In the genomic region with DNA sequence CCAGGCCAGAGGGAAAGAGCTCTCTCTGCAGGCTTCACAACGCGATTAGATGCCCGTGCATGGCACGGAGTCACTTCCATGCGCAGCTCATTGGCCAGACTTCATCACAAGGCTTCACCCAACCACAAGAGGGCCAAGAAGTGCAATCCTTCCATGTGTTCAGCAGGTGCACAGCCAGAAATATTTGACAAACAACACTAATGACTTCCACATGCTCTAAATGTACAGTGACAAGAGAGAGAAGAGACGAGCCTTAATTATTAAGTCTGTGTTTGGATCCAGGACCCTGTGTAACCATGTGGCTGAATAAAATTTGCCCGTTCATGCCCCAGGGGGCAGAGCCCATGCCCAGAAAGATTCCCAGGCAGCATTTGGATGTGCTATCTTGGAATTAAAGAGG, we compare ENCODE assay signal across 13 mouse cellular contexts. TPM values are rescaled to one million over a fixed set of nuclear protein-coding genes. Genes with fewer than 3 reads are reported as not detected.
DNase-seq lines count a peak whose midpoint lies in the region; ATAC-seq and TF ChIP-seq lines count a peak whose summit lies in the region.
"Had no signal": no experiment of that assay in that cellular context is flagged by ENCODE, and none has a peak within 500 bp of the region (broad histone marks: within the 10 kb centered on the region; RNA-seq: fewer than 3 reads in every experiment).

No protein-coding gene starts in this region.

- no peak overlapping the region for H3K4me3 ChIP-seq in hindbrain, embryonic 13.5 days
- H3K4me3 ChIP-seq in hindbrain, embryonic 10.5 days: no peak overlapping the region
- H3K4me3 ChIP-seq in midbrain, embryonic 10.5 days: no peak overlapping the region
- H3K4me3 ChIP-seq in midbrain, embryonic 11.5 days (ENCODE audit: low read depth, low read length): no peak overlapping the region
- H3K4me3 ChIP-seq in forebrain, postnatal 0 days (ENCODE audit: low read depth, low read length): no peak overlapping the region
- H3K4me3 ChIP-seq: heart, embryonic 15.5 days; kidney, embryonic 15.5 days; limb, embryonic 13.5 days had no signal

- H3K9ac ChIP-seq in hindbrain, embryonic 13.5 days: no peak overlapping the region
- H3K9ac ChIP-seq in midbrain, embryonic 11.5 days (ENCODE audit: low read length): no peak overlapping the region
- no peak overlapping the region for H3K9ac ChIP-seq in forebrain, postnatal 0 days
- H3K9ac ChIP-seq: heart, embryonic 15.5 days; kidney, embryonic 15.5 days; limb, embryonic 13.5 days had no signal

- H3K27me3 ChIP-seq in hindbrain, embryonic 13.5 days: peaks cover 13% of the 10 kb centered on the region
- H3K27me3 ChIP-seq in hindbrain, embryonic 10.5 days (ENCODE audit: insufficient read depth, poor library complexity, severe bottlenecking): peaks cover 11% of the 10 kb centered on the region; the same call in 1 of the 2 replicates
- no peaks in the 10 kb centered on the region; the same call in 1 of the 2 replicates for H3K27me3 ChIP-seq in midbrain, embryonic 10.5 days (ENCODE audit: low read depth, poor library complexity, severe bottlenecking)
- no peaks in the 10 kb centered on the region for H3K27me3 ChIP-seq in midbrain, embryonic 11.5 days (ENCODE audit: control insufficient read depth, insufficient read depth, low read length)
- H3K27me3 ChIP-seq in forebrain, postnatal 0 days (ENCODE audit: insufficient read depth, low read length): no peaks in the 10 kb centered on the region

- peak; percentile 60 for TF ChIP-seq CTCF in forebrain, postnatal 0 days (IDR thresholded peaks at IDR 0.05; ENCODE audit: low read depth)

- DNase-seq in hindbrain, embryonic 10.5 days (ENCODE audit: low spot score): no peak
- no peak for DNase-seq in midbrain, embryonic 10.5 days (ENCODE audit: low spot score)
- DNase-seq in midbrain, embryonic 11.5 days (ENCODE audit: low spot score, missing footprints): no peak
- DNase-seq in forebrain, postnatal 0 days: peak; percentile 73
- no peak for DNase-seq in ovary, adult 18-20 months (ENCODE audit: low spot score)
- DNase-seq: thymus, postnatal 14 days had no signal

- peak; percentile 36; the same call in 1 of the 2 replicates for ATAC-seq in hindbrain, embryonic 13.5 days (ENCODE audit: low FRiP score)
- no peak for ATAC-seq in midbrain, embryonic 11.5 days (ENCODE audit: low FRiP score)
- ATAC-seq in forebrain, postnatal 0 days: peak; percentile 90
- no peak for ATAC-seq in megakaryocyte-erythroid progenitor cell, adult 5-6 weeks (replicated peaks; ENCODE audit: low FRiP score, low TSS enrichment, poor library complexity, severe bottlenecking)

- no peak overlapping the region; the same call in 1 of the 2 replicates for H3K27ac ChIP-seq in hindbrain, embryonic 13.5 days
- no peak overlapping the region for H3K27ac ChIP-seq in hindbrain, embryonic 10.5 days
- H3K27ac ChIP-seq in midbrain, embryonic 10.5 days (replicated peaks): peak overlapping the region; percentile 55
- no peak overlapping the region for H3K27ac ChIP-seq in midbrain, embryonic 11.5 days (ENCODE audit: low read depth, low read length)
- H3K27ac ChIP-seq in forebrain, postnatal 0 days (ENCODE audit: low read depth, low read length): peak overlapping the region; percentile 62
- H3K27ac ChIP-seq: heart, embryonic 15.5 days; kidney, embryonic 15.5 days; limb, embryonic 13.5 days; macrophage had no signal

- 49% methylated on average over 7 of the region's 7 CpGs for WGBS in hindbrain, embryonic 13.5 days
- WGBS in hindbrain, embryonic 10.5 days: 72% methylated on average over 7 of the region's 7 CpGs
- WGBS in midbrain, embryonic 10.5 days: 70% methylated on average over 7 of the region's 7 CpGs
- 70% methylated on average over 7 of the region's 7 CpGs for WGBS in midbrain, embryonic 11.5 days
- WGBS in forebrain, postnatal 0 days: 25% methylated on average over 7 of the region's 7 CpGs

- H3K4me1 ChIP-seq in hindbrain, embryonic 13.5 days (replicated peaks): peaks cover 20% of the 10 kb centered on the region
- peaks cover 26% of the 10 kb centered on the region for H3K4me1 ChIP-seq in hindbrain, embryonic 10.5 days (replicated peaks)
- H3K4me1 ChIP-seq in midbrain, embryonic 10.5 days: peaks cover 28% of the 10 kb centered on the region
- H3K4me1 ChIP-seq in midbrain, embryonic 11.5 days (ENCODE audit: control insufficient read depth, insufficient read depth, low read length): peaks cover 9% of the 10 kb centered on the region
- peaks cover 15% of the 10 kb centered on the region for H3K4me1 ChIP-seq in forebrain, postnatal 0 days (ENCODE audit: insufficient read depth)
- H3K4me1 ChIP-seq: kidney, embryonic 15.5 days; limb, embryonic 13.5 days had no signal

- H3K9me3 ChIP-seq in hindbrain, embryonic 13.5 days: no peaks in the 10 kb centered on the region
- H3K9me3 ChIP-seq in hindbrain, embryonic 10.5 days: no peaks in the 10 kb centered on the region
- H3K9me3 ChIP-seq in midbrain, embryonic 10.5 days (replicated peaks): no peaks in the 10 kb centered on the region
- H3K9me3 ChIP-seq in midbrain, embryonic 11.5 days (ENCODE audit: control insufficient read depth, low read length): no peaks in the 10 kb centered on the region
- H3K9me3 ChIP-seq in forebrain, postnatal 0 days (ENCODE audit: low read length): no peaks in the 10 kb centered on the region
- H3K9me3 ChIP-seq: heart, embryonic 15.5 days; kidney, embryonic 15.5 days; limb, embryonic 13.5 days had no signal

- no peak overlapping the region for H3K4me2 ChIP-seq in hindbrain, embryonic 13.5 days
- H3K4me2 ChIP-seq in midbrain, embryonic 11.5 days: no peak overlapping the region
- no peak overlapping the region for H3K4me2 ChIP-seq in forebrain, postnatal 0 days (ENCODE audit: low read depth)
- H3K4me2 ChIP-seq: heart, embryonic 15.5 days; kidney, embryonic 15.5 days; limb, embryonic 13.5 days had no signal

- H3K36me3 ChIP-seq in hindbrain, embryonic 13.5 days: no peaks in the 10 kb centered on the region
- H3K36me3 ChIP-seq in hindbrain, embryonic 10.5 days: no peaks in the 10 kb centered on the region
- peaks cover 5% of the 10 kb centered on the region; the same call in 1 of the 2 replicates for H3K36me3 ChIP-seq in midbrain, embryonic 10.5 days
- no peaks in the 10 kb centered on the region for H3K36me3 ChIP-seq in midbrain, embryonic 11.5 days (ENCODE audit: control insufficient read depth, insufficient read depth, low read length)
- H3K36me3 ChIP-seq in forebrain, postnatal 0 days (ENCODE audit: insufficient read depth): no peaks in the 10 kb centered on the region
- H3K36me3 ChIP-seq: heart, embryonic 15.5 days; kidney, embryonic 15.5 days; limb, embryonic 13.5 days had no signal

RNA-seq across cellular contexts. Expression of gene 3100002H09Rik, which starts 47.9 kb away (rescaled TPM):
- polyA plus RNA-seq in hindbrain, embryonic 13.5 days (2015; fragmentation: Nextera tagmentation; extraction: Ambion mirVana): 1.00 TPM in 1 of 2 replicates, not detected in the other
- polyA plus RNA-seq in hindbrain, embryonic 10.5 days (2016; fragmentation: Nextera tagmentation; extraction: Ambion mirVana): 0.25 TPM in 1 of 2 replicates, not detected in the other
- 0.73 and 1.9 TPM in 2 replicates for polyA plus RNA-seq in midbrain, embryonic 10.5 days (2016; fragmentation: Nextera tagmentation; extraction: Ambion mirVana)
- 0.16 TPM in 1 of 2 replicates, not detected in the other for polyA plus RNA-seq in midbrain, embryonic 11.5 days (2014; fragmentation: Nextera tagmentation; extraction: Ambion mirVana)
- total RNA-seq in forebrain, postnatal 0 days (2014; rRNA removed): 0.23 TPM in 1 of 2 replicates, not detected in the other
- polyA plus RNA-seq in forebrain, postnatal 0 days (2015; fragmentation: Nextera tagmentation; extraction: Ambion mirVana): 0.18 TPM in 1 of 2 replicates, not detected in the other
- total RNA-seq in megakaryocyte-erythroid progenitor cell, adult 5-6 weeks (2014; fragmentation: Nextera tagmentation): not detected in 2 replicates
- total RNA-seq in megakaryocyte-erythroid progenitor cell, adult 5-6 weeks (2017): not detected in 2 replicates
- polyA plus RNA-seq: kidney, embryonic 15.5 days; small intestine, adult 2 months had no signal

Comparison
In these comparisons a context has a peak if more than half of its experiments do, and no peak if none do; other contexts are left out.
1. H3K27ac ChIP-seq: peak in midbrain, embryonic 10.5 days (single experiment) and forebrain, postnatal 0 days (single experiment); none in hindbrain, embryonic 13.5 days (single experiment), hindbrain, embryonic 10.5 days (single experiment) and midbrain, embryonic 11.5 days (single experiment).
2. ATAC-seq: peak in hindbrain, embryonic 13.5 days (single experiment) and forebrain, postnatal 0 days (single experiment); none in midbrain, embryonic 11.5 days (single experiment) and megakaryocyte-erythroid progenitor cell, adult 5-6 weeks (single experiment).